Mouse (Mus musculus) adrenal gland, adult 8-10 months (tissue): Measurements from ENCODE around the gene Iqcc. TPM values are rescaled to one million over a fixed set of nuclear protein-coding genes. Genes with fewer than 3 reads are reported as not detected.

Source experiments
- DNase-seq: peaks from one replicate; pipeline ENCODE4 v3.0.0; 2022
- total RNA-seq, 4 experiments: library from RNA; stranded (reverse); gene quantifications; 2 replicates each; pipeline ENCODE4 v1.2.4; 2022

Gene Iqcc
- total RNA-seq, 4 experiments from 2014 or later = 35.1 to 47.4 (median 43.0) TPM

DNA sequence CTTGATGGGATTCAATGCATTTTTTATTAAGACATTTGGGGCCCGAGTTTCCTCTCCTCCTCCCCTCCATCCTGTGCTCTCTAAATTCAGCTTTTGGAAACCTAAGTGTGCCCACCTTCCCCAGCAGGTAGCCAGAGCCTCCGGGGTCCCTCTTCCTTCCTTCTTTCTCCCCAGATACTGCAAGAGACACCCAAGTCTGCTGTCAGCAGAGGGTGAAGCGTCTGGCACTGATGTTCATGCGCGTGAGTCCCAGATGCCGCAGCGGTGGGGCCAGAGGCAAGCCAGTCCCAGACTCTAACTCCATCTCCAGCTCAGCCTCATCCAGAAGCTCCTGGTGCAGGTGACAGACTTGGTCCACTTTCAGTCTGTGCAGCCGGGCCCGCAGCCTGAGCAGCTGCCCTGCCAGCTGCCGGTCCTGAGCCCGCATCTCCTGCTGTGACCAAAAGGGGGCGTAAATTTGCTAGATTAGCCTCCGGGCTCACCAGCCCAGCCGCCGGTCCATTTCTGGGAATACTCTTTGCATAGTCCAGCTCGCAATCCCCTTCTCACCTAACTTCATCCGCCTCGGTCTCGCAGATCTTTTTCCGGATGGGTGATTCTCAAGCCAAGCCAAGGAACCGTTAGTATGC lies 41.9 kb downstream of the Iqcc start:
- DNase-seq = peak; percentile 58

DNA sequence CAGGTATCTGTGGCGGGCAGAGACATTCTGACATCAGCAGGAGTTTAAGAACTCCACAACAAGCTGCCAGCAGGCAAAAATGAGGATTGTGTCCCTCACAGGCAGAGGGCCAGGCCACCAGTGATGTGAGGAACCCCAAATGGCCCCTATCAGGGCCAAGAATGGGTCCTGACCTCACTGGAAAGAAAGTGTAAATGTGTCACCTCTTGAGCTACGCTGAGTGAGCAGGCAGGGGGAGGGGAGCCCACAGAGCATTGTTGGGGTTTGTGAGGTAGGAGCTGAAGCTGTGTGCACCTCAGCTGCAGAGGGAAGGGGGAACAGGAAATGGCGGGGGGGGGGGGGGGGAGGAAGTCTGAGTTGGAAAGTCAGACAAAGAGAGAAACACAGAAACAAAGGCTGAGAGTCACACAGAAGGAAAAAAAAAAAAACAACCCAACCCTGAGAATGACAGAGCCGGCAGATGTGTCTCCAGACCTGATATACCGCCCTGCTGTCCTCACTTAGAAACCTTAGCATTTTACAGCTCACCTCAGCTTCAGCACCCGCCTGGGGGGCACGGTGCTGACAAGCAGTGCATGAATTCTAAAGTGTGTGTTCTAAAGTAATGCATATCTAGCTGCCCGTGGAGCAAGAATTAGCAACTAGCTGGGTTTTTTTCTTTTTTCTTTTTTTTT lies 43.6 kb downstream of the Iqcc start:
- DNase-seq = no peak

DNA sequence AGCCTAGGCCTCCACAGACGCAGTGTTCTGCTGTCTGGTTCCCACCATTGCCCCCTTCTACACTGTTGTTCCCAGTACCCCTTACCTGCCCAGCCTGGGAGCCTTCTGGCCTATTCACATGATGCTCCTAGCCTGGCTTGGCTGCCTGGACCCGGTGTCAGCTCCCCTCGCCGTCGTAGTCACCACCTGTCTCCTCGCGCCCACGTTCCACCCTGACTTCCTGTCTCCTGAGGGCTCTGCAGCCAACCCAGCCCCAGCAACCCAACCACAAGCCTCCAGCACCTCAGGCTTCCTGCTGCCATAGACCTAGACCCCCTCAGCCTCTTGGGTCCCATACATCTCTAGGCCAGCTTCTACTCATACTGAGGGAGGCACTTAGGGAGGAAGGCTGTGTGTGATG lies 45.5 kb downstream of the Iqcc start, which contains the start of gene Lck:
Gene Lck, minus strand, starts transcription at position 212 of the 400 bp plus-strand sequence.
- DNase-seq = no peak

DNA sequence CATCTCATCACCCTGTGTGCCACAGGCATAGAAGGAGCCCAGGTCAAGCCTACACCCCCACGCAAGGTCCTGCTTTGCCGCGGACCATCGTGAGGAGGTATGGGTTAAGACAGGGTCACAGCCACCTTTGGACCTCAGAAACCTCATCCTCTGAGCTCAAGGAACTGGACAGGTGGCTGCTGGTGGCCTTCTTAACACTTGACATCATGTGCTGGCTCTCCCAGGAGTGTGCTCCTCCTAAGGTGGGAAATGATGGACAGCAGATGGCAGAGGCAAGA lies 45.9 kb downstream of the Iqcc start:
- DNase-seq = no peak

DNA sequence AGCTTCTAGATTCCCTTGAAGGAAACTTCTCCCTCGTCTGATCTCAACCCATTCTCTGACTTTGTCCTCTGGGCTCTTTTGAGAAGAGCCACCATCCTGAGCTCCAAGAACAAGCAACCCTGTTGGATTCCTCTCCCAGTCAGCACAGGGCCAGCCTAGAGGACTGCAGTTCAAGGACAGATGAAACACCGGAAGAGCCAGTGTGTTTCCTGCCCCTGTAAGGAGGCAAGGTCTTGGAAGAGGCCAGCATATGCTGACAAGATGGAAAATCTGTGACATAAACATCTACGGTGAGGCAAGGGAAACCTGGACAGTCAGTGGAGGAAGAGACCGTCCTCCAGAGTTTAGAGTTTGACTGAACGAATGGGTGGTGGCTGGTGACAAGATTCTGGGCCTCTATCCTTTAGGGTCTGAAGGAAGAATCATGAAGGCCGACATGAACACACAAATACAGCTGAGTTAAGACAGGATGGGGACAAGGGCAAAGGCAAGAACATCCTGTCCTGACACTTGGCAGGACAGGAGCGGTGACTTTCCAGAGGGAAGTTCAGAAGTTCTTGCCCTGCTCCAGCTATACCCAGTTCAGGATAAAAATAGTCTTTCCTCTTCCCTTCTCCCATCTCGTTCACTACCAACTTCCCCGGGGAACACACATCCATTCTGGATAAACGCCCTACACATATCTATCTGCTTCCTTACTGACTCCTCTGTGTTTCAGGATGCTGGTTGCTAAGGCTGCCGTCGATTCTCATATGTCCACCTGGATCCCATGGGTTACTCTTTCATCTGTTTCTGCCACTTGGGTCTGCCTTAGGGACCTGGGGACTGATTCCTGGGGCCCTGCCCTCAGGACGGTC lies 46.4 kb downstream of the Iqcc start:
- DNase-seq = no peak

DNA sequence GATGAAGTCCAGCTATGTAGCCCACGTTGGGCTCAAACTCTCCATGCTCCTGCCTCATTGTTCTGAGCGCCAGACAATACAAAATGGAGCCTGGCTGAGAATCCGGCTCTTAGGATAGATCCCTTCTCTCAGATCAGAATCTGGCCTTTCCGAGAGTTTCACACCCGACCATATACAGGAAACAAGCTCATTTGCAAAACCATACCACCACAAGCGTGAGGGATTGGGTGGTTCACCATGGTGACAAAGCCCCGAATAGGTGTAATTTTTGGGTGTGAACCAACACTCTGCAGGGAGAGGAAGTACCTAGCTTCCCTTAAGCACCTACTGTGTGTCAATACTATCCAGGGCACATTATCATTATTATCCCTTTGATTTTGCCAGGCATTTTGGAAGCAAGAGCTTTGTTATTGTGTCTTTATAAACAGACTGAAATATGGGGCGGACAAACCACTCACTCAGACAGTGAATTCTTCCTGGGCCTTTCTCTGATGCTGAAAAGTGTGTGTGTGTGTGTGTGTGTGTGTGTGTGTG lies 47.3 kb downstream of the Iqcc start:
- no peak for DNase-seq

DNA sequence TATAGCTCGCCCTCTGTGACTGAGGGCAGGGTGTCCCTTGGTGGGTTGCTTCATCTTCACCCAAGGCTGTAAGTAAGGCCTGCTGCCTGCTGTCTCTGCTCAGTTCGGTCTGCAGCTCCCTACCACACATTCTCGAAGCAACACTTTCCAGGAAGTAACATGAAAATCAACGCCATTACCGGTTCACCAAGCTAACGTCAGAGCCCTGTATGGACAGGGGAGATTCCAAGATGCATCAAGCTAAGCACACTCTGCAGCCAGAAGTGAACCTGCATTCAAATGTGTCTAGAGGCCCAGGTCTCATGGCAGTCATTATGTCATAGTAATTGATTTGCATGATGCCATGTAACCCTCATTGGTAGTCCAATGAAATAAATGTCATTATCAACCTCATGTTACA lies 48.9 kb downstream of the Iqcc start:
- no peak for DNase-seq

DNA sequence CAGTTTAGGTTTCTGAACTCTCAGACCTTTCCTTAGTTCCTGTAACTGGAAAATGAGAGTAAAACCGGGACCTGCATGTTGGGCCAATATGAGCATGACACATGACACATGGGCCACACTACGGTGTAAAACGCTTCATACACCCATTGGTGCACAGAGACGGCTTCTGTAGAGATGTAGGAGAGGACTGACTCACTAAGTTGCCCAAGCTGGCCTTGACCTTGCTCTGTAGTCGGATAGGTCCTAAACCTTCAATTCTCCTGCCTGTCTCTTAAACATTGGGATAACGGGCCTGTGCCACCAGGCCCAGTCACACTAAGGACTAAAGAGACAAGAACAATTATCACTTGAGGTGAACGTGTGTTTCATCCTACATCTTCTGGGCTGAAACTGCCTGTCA lies 50.5 kb downstream of the Iqcc start:
- no peak for DNase-seq

DNA sequence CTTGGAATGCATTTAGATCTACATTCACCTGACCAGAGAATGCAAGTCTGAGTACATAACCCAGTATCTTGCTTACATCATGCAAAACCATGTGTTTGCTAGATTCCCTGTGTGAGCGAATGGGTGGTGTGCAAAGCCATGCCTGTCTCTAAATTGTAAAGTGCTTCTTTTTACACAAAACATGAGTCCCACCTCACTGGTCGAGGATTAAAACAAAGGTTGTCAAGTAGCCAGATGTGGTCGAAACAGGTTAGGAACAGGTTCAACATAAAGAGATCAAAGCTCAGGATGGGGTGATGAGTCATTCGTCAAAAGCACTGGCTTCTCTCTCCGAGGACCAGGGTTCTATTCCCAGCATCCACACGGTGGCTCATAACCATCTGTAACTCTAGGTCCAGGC lies 53.8 kb downstream of the Iqcc start:
- DNase-seq = no peak

Other genes starting within 250 kb of the Iqcc start
- gene Zbtb8a, start 241.0 kb downstream of the Iqcc start, total RNA-seq = 1 to 10 TPM; 4.7 to 7.8 (median 5.2) TPM
- under 1 TPM; 0.09 to 0.65 (median 0.34) TPM for gene Zbtb8b, start 178.2 kb downstream of the Iqcc start, total RNA-seq
- 10 to 100 TPM; 73.0 to 83.5 (median 80.3) TPM for gene Bsdc1, start 157.5 kb downstream of the Iqcc start, total RNA-seq
- gene Tssk3, start 128.1 kb downstream of the Iqcc start, total RNA-seq = not detected
- gene Fam229a, start 127.9 kb downstream of the Iqcc start, total RNA-seq = 1 to 10 TPM in 1 of 4 experiments, not detected in 3; 1.2 TPM
- gene Marcksl1, start 105.5 kb downstream of the Iqcc start, total RNA-seq = 10 to 100 TPM; 36.0 to 48.0 (median 43.9) TPM
- 10 to 100 TPM; 41.0 to 84.1 (median 61.0) TPM for gene Hdac1, start 76.4 kb downstream of the Iqcc start, total RNA-seq
- 1 to 10 TPM; 1.9 to 3.5 (median 2.6) TPM for gene Lck, start 45.5 kb downstream of the Iqcc start, total RNA-seq
- 10 to 100 TPM; 25.5 to 43.5 (median 29.0) TPM for gene Fam167b, start 40.5 kb downstream of the Iqcc start, total RNA-seq
- gene Eif3i, start 18.5 kb downstream of the Iqcc start, total RNA-seq = 100 to 1,000 TPM; 174 to 190 (median 182) TPM
- gene Tmem234, start 18.4 kb downstream of the Iqcc start, total RNA-seq = 100 to 1,000 TPM; 104 to 120 (median 109) TPM
- 1 to 10 TPM; 1.4 to 4.2 (median 2.8) TPM for gene Dcdc2b, start 4.8 kb downstream of the Iqcc start, total RNA-seq
- gene Ccdc28b, start 4.8 kb upstream of the Iqcc start, total RNA-seq = 10 to 100 TPM; 32.1 to 49.2 (median 43.5) TPM
- gene Txlna, start 22.0 kb upstream of the Iqcc start, total RNA-seq = 10 to 100 TPM; 65.9 to 84.3 (median 74.4) TPM
- gene Kpna6, start 53.7 kb upstream of the Iqcc start, total RNA-seq = 100 to 1,000 TPM in 2 of 4 experiments, 10 to 100 TPM in 2; 79.9 to 108 (median 103) TPM
- gene Tmem39b, start 77.7 kb upstream of the Iqcc start, total RNA-seq = 10 to 100 TPM; 10.5 to 13.9 (median 11.1) TPM
- 10 to 100 TPM; 70.1 to 80.2 (median 76.4) TPM for gene Khdrbs1, start 123.2 kb upstream of the Iqcc start, total RNA-seq
- 100 to 1,000 TPM; 321 to 460 (median 353) TPM for gene Ptp4a2, start 192.1 kb upstream of the Iqcc start, total RNA-seq